Mouse (Mus musculus) forebrain, embryonic 12.5 days (tissue): Measurements from ENCODE around the gene Cd81. TPM values are rescaled to one million over a fixed set of nuclear protein-coding genes. Genes with fewer than 3 reads are reported as not detected.

Source experiments
- ATAC-seq: fragments of 200-750 bp; cut with Nextera tagmentation; 2 replicates; pipeline ENCODE4 v1.8.0; 2017; ENCODE audit warnings: moderate TSS enrichment; ENCODE audit not compliant: low FRiP score
- H3K27ac ChIP-seq: fragments of 300-500 bp; sonication (generic); 2 replicates; pipeline ENCODE4 v1.5.1; 2016; ENCODE audit warnings: mild to moderate bottlenecking
- H3K27me3 ChIP-seq: fragments of 300-500 bp; sonication (generic); 2 replicates; pipeline ENCODE4 v1.6.1; 2016; ENCODE audit warnings: mild to moderate bottlenecking
- H3K36me3 ChIP-seq: fragments of 300-500 bp; sonication (generic); replicated peaks from 2 replicates; pipeline ENCODE4 v1.6.1; 2016; ENCODE audit warnings: mild to moderate bottlenecking
- H3K4me1 ChIP-seq: fragments of 300-500 bp; sonication (generic); 2 replicates; pipeline ENCODE4 v1.6.1; 2016
- H3K4me2 ChIP-seq: fragments of 300-500 bp; sonication (generic); 2 replicates; pipeline ENCODE4 v1.6.1; 2016; ENCODE audit warnings: mild to moderate bottlenecking, moderate library complexity
- H3K4me3 ChIP-seq: fragments of 300-500 bp; sonication (generic); replicated peaks from 2 replicates; pipeline ENCODE4 v1.5.1; 2016; ENCODE audit warnings: mild to moderate bottlenecking
- H3K9ac ChIP-seq: fragments of 300-500 bp; sonication (generic); 2 replicates; pipeline ENCODE4 v1.6.1; 2016; ENCODE audit warnings: mild to moderate bottlenecking
- H3K9me3 ChIP-seq: fragments of 300-500 bp; sonication (generic); 2 replicates; pipeline ENCODE4 v1.6.1; 2016
- WGBS: fragments of 180-500 bp; shearing (Covaris S2); methylation state at CpG from one replicate; pipeline ENCODE4 v1.1.7; 2016; 5-methylcytosine and 5-hydroxymethylcytosine counted together
- polyA plus RNA-seq: library from polyadenylated mRNA; unstranded; fragments of >200 nt; fragmentation: Nextera tagmentation; extraction: Ambion mirVana; gene quantifications from 2 replicates; pipeline ENCODE4 v1.2.1, GENCODE M21; 2016

Gene Cd81
- polyA plus RNA-seq, 1 experiment from 2014 or later, result 205 TPM

- 11% methylated on average over 30 of the region's 30 CpGs for WGBS
Measured at GRCm38 (mm10) chr7:143069751-143070400, 17.3 kb downstream of the Cd81 start.

GRCm38 (mm10) chr7:143070506-143071070 is 18.0 kb downstream of the Cd81 start:
- ATAC-seq, result no peak
- Histone ChIP-seq H3K36me3 (peaks cover 22% of the 10 kb centered on the region), H3K9me3 (no peaks in the 10 kb centered on the region), H3K4me3 (peak overlapping the region; percentile 86), H3K4me1 (peaks cover 27% of the 10 kb centered on the region), H3K4me2 (peak overlapping the region; percentile 99), H3K9ac (peak overlapping the region; percentile 92), H3K27ac (no peak overlapping the region), H3K27me3 (no peaks in the 10 kb centered on the region)
- 92% methylated on average over 10 of the region's 10 CpGs for WGBS

More at GRCm38 (mm10) chr7:143069751-143070400, 17.3 kb downstream of the Cd81 start:
- ATAC-seq, result no peak
- no peaks in the 10 kb centered on the region for H3K9me3 ChIP-seq
- no peaks in the 10 kb centered on the region for H3K27me3 ChIP-seq
- H3K4me3 ChIP-seq, result peak overlapping the region; percentile 86
- peak overlapping the region; percentile 92 for H3K9ac ChIP-seq
- peaks cover 27% of the 10 kb centered on the region for H3K4me1 ChIP-seq
- H3K4me2 ChIP-seq, result peak overlapping the region; percentile 99
- peak overlapping the region; percentile 94 for H3K27ac ChIP-seq
- peaks cover 30% of the 10 kb centered on the region for H3K36me3 ChIP-seq

GRCm38 (mm10) chr7:143072605-143073004 is 20.1 kb downstream of the Cd81 start:
- H3K36me3 ChIP-seq, result peaks cover 4% of the 10 kb centered on the region
- no peaks in the 10 kb centered on the region for H3K9me3 ChIP-seq
- H3K4me1 ChIP-seq, result peaks cover 25% of the 10 kb centered on the region
- no peak overlapping the region for H3K4me2 ChIP-seq
- ATAC-seq, result no peak
- H3K27me3 ChIP-seq, result no peaks in the 10 kb centered on the region
- H3K27ac ChIP-seq, result no peak overlapping the region
- no peak overlapping the region for H3K9ac ChIP-seq
- 78% methylated on average over 5 of the region's 5 CpGs for WGBS
- H3K4me3 ChIP-seq, result no peak overlapping the region

- Histone ChIP-seq H3K27ac (no peak overlapping the region), H3K4me2 (no peak overlapping the region), H3K27me3 (no peaks in the 10 kb centered on the region), H3K9me3 (no peaks in the 10 kb centered on the region), H3K4me3 (no peak overlapping the region), H3K9ac (no peak overlapping the region), H3K36me3 (no peaks in the 10 kb centered on the region; the same call in 1 of the 2 replicates), H3K4me1 (peaks cover 20% of the 10 kb centered on the region)
- ATAC-seq, result no peak
- 71% methylated on average over 1 of the region's 1 CpGs for WGBS
Measured at GRCm38 (mm10) chr7:143073086-143073485, 20.5 kb downstream of the Cd81 start.

GRCm38 (mm10) chr7:143075394-143075793 is 22.9 kb downstream of the Cd81 start:
- Histone ChIP-seq H3K4me3 (no peak overlapping the region), H3K4me1 (peaks cover 9% of the 10 kb centered on the region), H3K4me2 (no peak overlapping the region), H3K9ac (no peak overlapping the region), H3K27me3 (no peaks in the 10 kb centered on the region), H3K9me3 (no peaks in the 10 kb centered on the region), H3K36me3 (no peaks in the 10 kb centered on the region; the same call in 1 of the 2 replicates), H3K27ac (no peak overlapping the region)
- WGBS, result 79% methylated on average over 5 of the region's 5 CpGs
- no peak for ATAC-seq

GRCm38 (mm10) chr7:143077351-143077750 is 24.8 kb downstream of the Cd81 start:
- Histone ChIP-seq H3K9me3 (no peaks in the 10 kb centered on the region), H3K36me3 (no peaks in the 10 kb centered on the region), H3K9ac (no peak overlapping the region), H3K27me3 (peaks cover 3% of the 10 kb centered on the region; the same call in 1 of the 2 replicates), H3K4me1 (no peaks in the 10 kb centered on the region), H3K4me3 (no peak overlapping the region), H3K4me2 (no peak overlapping the region), H3K27ac (no peak overlapping the region)
- WGBS, result 96% methylated on average over 2 of the region's 2 CpGs
- no peak for ATAC-seq

GRCm38 (mm10) chr7:143082024-143082423 is 29.5 kb downstream of the Cd81 start:
- H3K4me2 ChIP-seq, result no peak overlapping the region
- H3K9me3 ChIP-seq, result no peaks in the 10 kb centered on the region
- peaks cover 13% of the 10 kb centered on the region; the same call in 1 of the 2 replicates for H3K27me3 ChIP-seq
- no peak overlapping the region for H3K27ac ChIP-seq
- no peaks in the 10 kb centered on the region for H3K36me3 ChIP-seq
- no peak overlapping the region for H3K9ac ChIP-seq
- 78% methylated on average over 6 of the region's 6 CpGs for WGBS
- no peaks in the 10 kb centered on the region for H3K4me1 ChIP-seq
- no peak for ATAC-seq
- H3K4me3 ChIP-seq, result no peak overlapping the region

- no peak overlapping the region for H3K9ac ChIP-seq
- H3K36me3 ChIP-seq, result no peaks in the 10 kb centered on the region
- no peak overlapping the region for H3K4me2 ChIP-seq
- no peaks in the 10 kb centered on the region for H3K4me1 ChIP-seq
- H3K4me3 ChIP-seq, result no peak overlapping the region
- H3K9me3 ChIP-seq, result no peaks in the 10 kb centered on the region
- H3K27me3 ChIP-seq, result peaks cover 13% of the 10 kb centered on the region; the same call in 1 of the 2 replicates
- no peak overlapping the region for H3K27ac ChIP-seq
- ATAC-seq, result no peak
- 72% methylated on average over 2 of the region's 2 CpGs for WGBS
Measured at GRCm38 (mm10) chr7:143083708-143084107, 31.2 kb downstream of the Cd81 start.

- Histone ChIP-seq H3K9ac (no peak overlapping the region), H3K4me3 (no peak overlapping the region), H3K4me1 (no peaks in the 10 kb centered on the region), H3K9me3 (no peaks in the 10 kb centered on the region), H3K36me3 (no peaks in the 10 kb centered on the region), H3K27ac (no peak overlapping the region), H3K27me3 (peaks cover 14% of the 10 kb centered on the region; the same call in 1 of the 2 replicates), H3K4me2 (no peak overlapping the region)
- WGBS, result 47% methylated on average over 2 of the region's 2 CpGs
- ATAC-seq, result no peak
Measured at GRCm38 (mm10) chr7:143086366-143086765, 33.8 kb downstream of the Cd81 start.

- no peak overlapping the region for H3K27ac ChIP-seq
- WGBS, result 54% methylated on average over 4 of the region's 4 CpGs
- no peak overlapping the region for H3K4me3 ChIP-seq
- no peak overlapping the region for H3K9ac ChIP-seq
- ATAC-seq, result peak; percentile 55; the same call in 1 of the 2 replicates
- no peaks in the 10 kb centered on the region for H3K36me3 ChIP-seq
- H3K4me2 ChIP-seq, result no peak overlapping the region
- H3K9me3 ChIP-seq, result no peaks in the 10 kb centered on the region
- no peaks in the 10 kb centered on the region for H3K4me1 ChIP-seq
- peaks cover 14% of the 10 kb centered on the region; the same call in 1 of the 2 replicates for H3K27me3 ChIP-seq
Measured at GRCm38 (mm10) chr7:143087070-143087579, 34.6 kb downstream of the Cd81 start.

- no peaks in the 10 kb centered on the region for H3K4me1 ChIP-seq
- no peak overlapping the region for H3K9ac ChIP-seq
- H3K4me3 ChIP-seq, result no peak overlapping the region
- peaks cover 3% of the 10 kb centered on the region; the same call in 1 of the 2 replicates for H3K27me3 ChIP-seq
- no peak overlapping the region for H3K4me2 ChIP-seq
- H3K27ac ChIP-seq, result no peak overlapping the region
- WGBS, result 75% methylated on average over 3 of the region's 3 CpGs
- H3K9me3 ChIP-seq, result no peaks in the 10 kb centered on the region
- no peak for ATAC-seq
- H3K36me3 ChIP-seq, result no peaks in the 10 kb centered on the region
Measured at GRCm38 (mm10) chr7:143093847-143094246, 41.3 kb downstream of the Cd81 start.

GRCm38 (mm10) chr7:143094592-143095553 is 42.3 kb downstream of the Cd81 start, which contains the start of gene Trpm5:
Gene Trpm5 (minus strand): TSS chr7:143094642.
- no peaks in the 10 kb centered on the region for H3K36me3 ChIP-seq

More at GRCm38 (mm10) chr7:143094592-143095553, 42.3 kb downstream of the Cd81 start, which contains the start of gene Trpm5:
- Histone ChIP-seq H3K27ac (no peak within 1 kb of the TSS), H3K9ac (no peak within 1 kb of the TSS), H3K4me1 (no peaks in the 10 kb centered on the region), H3K4me2 (no peak within 1 kb of the TSS), H3K27me3 (peaks cover 3% of the 10 kb centered on the region; the same call in 1 of the 2 replicates), H3K4me3 (no peak within 1 kb of the TSS), H3K9me3 (no peaks in the 10 kb centered on the region)
- 51% methylated on average over 10 of the region's 10 CpGs for WGBS
- no peak for ATAC-seq
